Comparison of ENCODE assay signal across 13 mouse cellular contexts in the genomic region with DNA sequence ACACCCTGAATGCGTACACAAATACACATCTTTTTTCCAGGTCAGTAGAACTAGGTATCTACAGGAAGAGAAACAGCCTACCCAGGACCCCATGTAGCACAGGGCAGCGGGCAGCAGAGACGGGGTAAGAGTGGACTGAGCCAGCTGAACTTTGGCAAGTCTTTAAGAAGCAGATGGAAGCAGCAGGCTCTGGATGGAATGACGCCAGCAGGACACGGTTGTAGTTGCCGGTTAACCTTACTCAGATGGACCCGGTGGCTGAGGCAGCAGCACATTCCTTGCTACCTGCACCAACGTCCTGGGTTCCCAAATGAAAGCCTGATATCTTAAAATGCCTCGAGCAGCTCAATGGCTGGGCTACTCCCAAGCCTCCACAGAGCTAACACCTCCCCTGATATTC. TPM values are rescaled to one million over a fixed set of nuclear protein-coding genes. Genes with fewer than 3 reads are reported as not detected.
DNase-seq lines count a peak whose midpoint lies in the region; ATAC-seq lines count a peak whose summit lies in the region.
"Had no signal": no experiment of that assay in that cellular context is flagged by ENCODE, and none has a peak within 500 bp of the region (broad histone marks: within the 10 kb centered on the region; RNA-seq: fewer than 3 reads in every experiment).

No protein-coding gene starts in this region.

- no peak overlapping the region for H3K4me3 ChIP-seq in hindbrain, embryonic 15.5 days
- no peak overlapping the region for H3K4me3 ChIP-seq in hindbrain, embryonic 14.5 days (replicated peaks; ENCODE audit: low read length)
- no peak overlapping the region for H3K4me3 ChIP-seq in intestine, embryonic 16.5 days (ENCODE audit: low read length)
- H3K4me3 ChIP-seq: limb, embryonic 13.5 days; neural tube, embryonic 12.5 days had no signal

- 57% methylated on average over 9 of the region's 9 CpGs for WGBS in hindbrain, embryonic 15.5 days
- WGBS in hindbrain, embryonic 14.5 days, result 73% methylated on average over 9 of the region's 9 CpGs
- WGBS in intestine, embryonic 16.5 days, result 68% methylated on average over 9 of the region's 9 CpGs

- H3K27ac ChIP-seq in hindbrain, embryonic 15.5 days (replicated peaks), result no peak overlapping the region
- H3K27ac ChIP-seq in hindbrain, embryonic 14.5 days, result no peak overlapping the region
- H3K27ac ChIP-seq in intestine, embryonic 16.5 days (ENCODE audit: low read length), result no peak overlapping the region
- H3K27ac ChIP-seq: limb, embryonic 13.5 days; neural tube, embryonic 12.5 days had no signal

- no peaks in the 10 kb centered on the region for H3K9me3 ChIP-seq in hindbrain, embryonic 15.5 days
- H3K9me3 ChIP-seq in hindbrain, embryonic 14.5 days (ENCODE audit: control insufficient read depth, low read length), result no peaks in the 10 kb centered on the region
- no peaks in the 10 kb centered on the region for H3K9me3 ChIP-seq in intestine, embryonic 16.5 days (ENCODE audit: control insufficient read depth, low read length)
- H3K9me3 ChIP-seq: limb, embryonic 13.5 days; neural tube, embryonic 12.5 days had no signal

- peaks cover 4% of the 10 kb centered on the region; the same call in 1 of the 2 replicates for H3K4me1 ChIP-seq in hindbrain, embryonic 15.5 days (replicated peaks)
- H3K4me1 ChIP-seq in hindbrain, embryonic 14.5 days (replicated peaks; ENCODE audit: control insufficient read depth, insufficient read depth, low read length), result no peaks in the 10 kb centered on the region
- no peaks in the 10 kb centered on the region for H3K4me1 ChIP-seq in intestine, embryonic 16.5 days (ENCODE audit: control insufficient read depth, insufficient read depth, low read length)
- H3K4me1 ChIP-seq: limb, embryonic 13.5 days; neural tube, embryonic 12.5 days had no signal

- ATAC-seq in hindbrain, embryonic 15.5 days (ENCODE audit: low FRiP score, low read depth), result 0 out of 2 replicates have a peak, but pooled peaks have one; percentile 35
- ATAC-seq in hindbrain, embryonic 14.5 days (ENCODE audit: low FRiP score), result no peak
- no peak for ATAC-seq in intestine, embryonic 16.5 days
- ATAC-seq: activated CD4-positive, CD25-positive, alpha-beta regulatory T cell, adult 4 months had no signal

- no peak overlapping the region for H3K9ac ChIP-seq in hindbrain, embryonic 15.5 days
- no peak overlapping the region for H3K9ac ChIP-seq in hindbrain, embryonic 14.5 days
- no peak overlapping the region for H3K9ac ChIP-seq in intestine, embryonic 16.5 days (ENCODE audit: low read depth, low read length)
- H3K9ac ChIP-seq: limb, embryonic 13.5 days; neural tube, embryonic 12.5 days had no signal

- no peaks in the 10 kb centered on the region for H3K27me3 ChIP-seq in hindbrain, embryonic 15.5 days
- H3K27me3 ChIP-seq in hindbrain, embryonic 14.5 days (ENCODE audit: control insufficient read depth, insufficient read depth, low read length), result no peaks in the 10 kb centered on the region
- no peaks in the 10 kb centered on the region for H3K27me3 ChIP-seq in intestine, embryonic 16.5 days (replicated peaks; ENCODE audit: control insufficient read depth, insufficient read depth, low read length)
- H3K27me3 ChIP-seq: limb, embryonic 13.5 days; neural tube, embryonic 12.5 days had no signal

- no peak for DNase-seq in hindbrain, embryonic 14.5 days (ENCODE audit: low spot score)
- DNase-seq in adipocyte (ENCODE audit: low spot score), result peak; percentile 61
- peak; percentile 88 for DNase-seq in brain, adult 2 months (ENCODE audit: low read depth, low spot score)
- peak; percentile 79 for DNase-seq in kidney, postnatal 10 days
- no peak for DNase-seq in left cerebral cortex, adult 8-10 months (ENCODE audit: low spot score in 2 of 2)
- DNase-seq: thymus, postnatal 14 days had no signal

- no peak overlapping the region for H3K4me2 ChIP-seq in hindbrain, embryonic 15.5 days
- no peak overlapping the region for H3K4me2 ChIP-seq in hindbrain, embryonic 14.5 days (replicated peaks)
- H3K4me2 ChIP-seq in intestine, embryonic 16.5 days (ENCODE audit: low read depth, low read length), result no peak overlapping the region
- H3K4me2 ChIP-seq: limb, embryonic 13.5 days; neural tube, embryonic 12.5 days had no signal

- peaks cover 35% of the 10 kb centered on the region for H3K36me3 ChIP-seq in hindbrain, embryonic 15.5 days
- H3K36me3 ChIP-seq in hindbrain, embryonic 14.5 days (replicated peaks; ENCODE audit: control insufficient read depth, insufficient read depth), result peaks cover 65% of the 10 kb centered on the region
- H3K36me3 ChIP-seq in intestine, embryonic 16.5 days (ENCODE audit: control insufficient read depth, insufficient read depth, low read length), result peaks cover 10% of the 10 kb centered on the region; the same call in 1 of the 2 replicates

RNA-seq across cellular contexts. Expression of gene Srprb, which starts 15.2 kb away (rescaled TPM):
- 57.5 and 61.2 TPM in 2 replicates for polyA plus RNA-seq in hindbrain, embryonic 15.5 days (2015; fragmentation: Nextera tagmentation; extraction: Ambion mirVana)
- 54.1 and 64.9 TPM in 2 replicates for polyA plus RNA-seq in hindbrain, embryonic 14.5 days (2014; fragmentation: Nextera tagmentation; extraction: Ambion mirVana)
- polyA plus RNA-seq in intestine, embryonic 16.5 days (2015; fragmentation: Nextera tagmentation; extraction: Ambion mirVana), result 51.0 and 51.7 TPM in 2 replicates
- total RNA-seq in left cerebral cortex, adult 8-10 months (2022), result 10 to 100 TPM; 17.5 to 18.8 (median 17.9) TPM

RNA-seq across cellular contexts. Expression of gene Gm20425, which starts 43.4 kb away (rescaled TPM):
- polyA plus RNA-seq in hindbrain, embryonic 15.5 days (2015; fragmentation: Nextera tagmentation; extraction: Ambion mirVana), result 0.14 TPM in 1 of 2 replicates, not detected in the other
- 0.48 and 4.0 TPM in 2 replicates for polyA plus RNA-seq in hindbrain, embryonic 14.5 days (2014; fragmentation: Nextera tagmentation; extraction: Ambion mirVana)
- polyA plus RNA-seq in intestine, embryonic 16.5 days (2015; fragmentation: Nextera tagmentation; extraction: Ambion mirVana), result not detected in 2 replicates
- 10 to 100 TPM in 3 of 4 experiments, 1 to 10 TPM in 1; 8.8 to 15.2 (median 12.5) TPM for total RNA-seq in left cerebral cortex, adult 8-10 months (2022)
- total RNA-seq: common myeloid progenitor, adult 5-6 weeks; megakaryocyte progenitor cell, adult 5-6 weeks had no signal

RNA-seq across cellular contexts. Expression of gene Trf, which starts 43.5 kb away (rescaled TPM):
- 40.4 and 41.3 TPM in 2 replicates for polyA plus RNA-seq in hindbrain, embryonic 15.5 days (2015; fragmentation: Nextera tagmentation; extraction: Ambion mirVana)
- polyA plus RNA-seq in hindbrain, embryonic 14.5 days (2014; fragmentation: Nextera tagmentation; extraction: Ambion mirVana), result 45.3 and 49.7 TPM in 2 replicates
- 249 and 380 TPM in 2 replicates for polyA plus RNA-seq in intestine, embryonic 16.5 days (2015; fragmentation: Nextera tagmentation; extraction: Ambion mirVana)
- total RNA-seq in left cerebral cortex, adult 8-10 months (2022), result 100 to 1,000 TPM; 378 to 495 (median 418) TPM

Comparison
In these comparisons a context has a peak if more than half of its experiments do, and no peak if none do; other contexts are left out.
1. DNase-seq: peak in adipocyte (single experiment), brain, adult 2 months (single experiment) and kidney, postnatal 10 days (single experiment); none in hindbrain, embryonic 14.5 days (single experiment) and left cerebral cortex, adult 8-10 months (0 of 2).